Mouse (Mus musculus): ENCODE measurements around the gene Npepps.
"Not testable (repeated sequence)": the region's sequence is repeated elsewhere in the genome, so short reads cannot be mapped to it uniquely, and the experiment has no call there.

The Npepps gene

GRCm38 (mm10) chr11:97292731-97293130 lies 12.3 kb upstream of the Npepps start:
- no peak for DNase-seq

DNA sequence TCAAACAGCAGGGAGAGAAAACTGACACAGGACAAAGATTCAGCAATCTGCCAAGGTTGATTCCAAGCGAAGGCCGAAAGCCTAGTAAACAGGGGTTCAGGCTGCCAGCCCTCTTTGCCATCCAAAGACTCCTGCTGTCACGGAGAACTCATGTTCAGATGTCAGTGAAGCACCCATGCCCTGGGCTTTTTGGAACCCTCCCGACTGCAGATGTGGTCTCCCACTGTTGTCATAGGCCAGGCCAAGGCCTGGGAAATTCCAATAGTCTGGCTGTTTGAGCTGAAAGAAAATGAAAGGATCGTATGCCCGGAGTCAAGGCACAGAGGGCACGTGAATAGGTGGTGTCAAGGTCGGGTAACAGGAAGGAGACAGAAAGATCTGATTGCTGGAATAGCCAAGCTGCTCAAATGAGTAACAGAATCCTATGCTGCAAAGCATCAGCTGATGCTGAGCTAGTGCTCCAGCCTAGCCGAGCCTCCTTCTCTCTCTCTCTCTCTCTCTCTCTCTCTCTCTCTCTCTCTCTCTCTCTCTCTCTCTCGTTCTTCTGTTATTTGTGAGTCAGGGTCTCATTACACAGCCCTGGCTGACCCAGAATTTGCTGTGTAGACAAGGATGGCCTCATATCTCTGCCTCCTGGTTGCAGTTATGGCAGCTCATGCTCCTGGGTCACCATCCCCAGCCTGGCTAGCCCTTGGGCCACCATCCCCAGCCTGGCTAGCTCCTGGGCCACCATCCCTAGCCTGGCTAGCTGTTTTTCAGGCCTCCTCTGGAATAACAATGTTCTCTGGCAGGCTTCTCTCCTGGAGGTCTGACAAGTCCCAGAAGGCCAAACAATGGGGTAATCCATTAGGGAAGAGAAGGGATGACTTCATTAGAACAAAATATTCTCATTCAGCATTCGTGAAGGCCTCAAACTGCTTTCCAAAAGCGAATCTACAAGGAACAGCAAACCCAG lies 9.1 kb upstream of the Npepps start:
- peak; percentile 34 to 38 for DNase-seq

DNA sequence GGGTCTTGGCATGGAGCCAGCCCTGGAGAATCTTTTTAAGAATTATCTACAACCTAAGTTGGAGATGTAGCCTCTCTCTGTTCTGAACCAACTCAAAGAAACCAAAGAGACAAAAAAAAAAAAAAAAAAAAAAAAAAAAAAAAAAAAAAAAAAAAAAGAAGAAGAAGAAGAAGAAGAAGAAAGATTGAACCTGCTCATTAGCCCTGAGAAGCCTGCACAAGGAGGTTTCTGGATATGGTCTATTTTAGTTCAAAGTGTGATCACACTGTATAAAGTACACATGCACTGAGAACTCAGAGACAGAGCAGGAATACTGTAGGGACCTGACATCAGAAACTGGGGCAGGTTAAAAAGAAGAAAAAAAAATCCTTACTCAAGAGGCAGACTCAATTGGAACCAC lies 7.2 kb upstream of the Npepps start:
- no peak for DNase-seq

DNA sequence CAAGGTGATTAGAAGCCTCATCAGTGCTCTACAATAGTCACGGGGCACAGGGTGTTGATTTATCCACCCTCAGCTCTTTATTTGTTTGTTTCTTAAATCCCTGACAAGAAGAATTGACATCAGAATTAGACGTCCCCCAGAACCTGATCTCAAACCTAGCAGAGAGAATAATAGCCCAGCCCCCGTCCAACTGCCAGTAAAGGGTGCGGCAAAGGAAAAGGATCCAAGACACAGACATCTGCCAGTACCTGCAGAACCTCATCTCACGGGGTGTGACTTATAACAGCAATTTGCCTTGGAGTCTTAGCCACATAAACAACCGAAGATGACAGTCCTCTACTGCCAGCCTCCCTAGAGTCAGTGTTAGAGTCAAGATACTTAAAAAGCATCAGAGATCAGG lies 6.5 kb upstream of the Npepps start:
- no peak for DNase-seq

GRCm38 (mm10) chr11:97285852-97286775 lies 5.7 kb upstream of the Npepps start:
- DNase-seq = no peak

DNA sequence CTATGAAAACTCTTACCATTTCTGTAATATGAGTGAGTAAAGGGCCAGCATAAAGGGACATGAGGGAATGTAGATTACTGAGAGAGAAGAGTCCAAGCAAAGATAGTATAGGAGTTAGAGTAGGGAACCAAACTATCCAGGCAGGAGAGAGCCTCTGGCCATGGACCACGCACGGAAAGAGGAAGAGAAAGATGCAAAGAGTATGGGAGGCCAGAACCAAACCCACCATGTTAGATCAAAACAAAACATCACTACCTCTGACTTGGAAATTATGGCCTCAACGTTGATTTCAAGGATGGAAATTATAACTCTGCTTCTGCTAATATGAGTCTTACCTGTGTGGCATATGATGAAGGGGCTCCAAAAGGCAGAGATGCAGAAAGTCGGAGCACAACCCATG lies 4.4 kb upstream of the Npepps start:
- DNase-seq = no peak

DNA sequence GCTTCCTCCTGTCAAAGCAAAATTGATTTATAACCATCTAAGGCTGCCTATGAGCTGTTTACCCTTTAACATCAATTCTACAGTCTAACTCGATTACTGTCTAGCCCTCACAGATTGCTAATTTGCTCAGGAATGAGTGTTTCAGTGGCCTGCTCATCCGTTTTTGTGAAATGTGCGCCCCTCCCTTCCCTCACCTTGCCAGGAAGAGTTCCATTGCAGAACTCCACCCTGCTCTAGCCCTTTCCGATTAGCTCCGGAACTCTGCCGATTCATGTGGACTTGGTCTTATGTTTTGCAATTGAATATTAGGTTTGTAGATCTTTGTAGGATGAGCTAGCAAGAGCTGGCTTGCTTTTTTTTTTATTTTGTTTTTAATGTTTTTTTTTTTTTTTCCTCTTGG lies 1.7 kb upstream of the Npepps start:
- DNase-seq = no peak

DNA sequence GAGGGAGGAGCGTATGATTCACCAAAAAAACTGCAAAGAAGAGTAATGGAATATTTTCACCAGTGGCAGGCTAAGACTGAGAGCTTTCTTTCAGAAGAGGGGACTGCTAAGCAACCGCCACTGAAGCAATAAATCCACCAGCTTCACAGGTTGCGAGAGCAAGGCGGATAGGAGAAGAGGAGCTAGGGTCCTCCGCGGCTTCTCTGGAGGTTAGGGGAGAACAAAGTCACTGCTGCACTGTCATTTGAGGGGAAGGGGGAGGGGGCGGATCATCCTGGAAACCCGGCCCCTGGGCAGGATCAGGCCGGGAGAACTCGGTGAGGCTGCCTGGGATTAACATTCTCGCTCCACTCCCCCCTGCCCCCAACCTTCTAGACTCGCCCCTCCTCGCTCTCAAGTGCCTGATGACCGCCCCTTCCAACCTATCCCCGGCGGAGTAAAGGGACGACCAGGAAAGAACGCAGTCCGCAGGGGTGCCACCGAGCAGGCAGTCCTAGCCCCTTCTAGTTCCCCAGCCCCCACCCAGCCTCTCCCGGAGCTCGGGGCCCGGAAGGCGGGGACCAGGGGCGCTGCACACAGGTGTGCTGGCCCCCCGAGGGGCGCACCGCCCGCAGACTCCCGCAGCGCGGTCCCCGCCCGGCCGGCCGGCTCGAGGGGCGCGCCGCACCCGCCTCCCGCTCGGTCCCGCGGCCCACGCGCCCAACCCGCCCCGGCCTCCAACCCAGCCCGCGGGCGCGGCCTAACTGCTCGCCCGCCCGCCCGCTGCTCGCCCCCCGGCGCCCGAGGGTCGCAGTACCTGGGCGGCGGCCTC lies 828 bp downstream of the Npepps start:
- peak; percentile 82 to 85 for DNase-seq

- DNase-seq = no peak
Measured at GRCm38 (mm10) chr11:97279040-97279404, 1.4 kb downstream of the Npepps start.

DNA sequence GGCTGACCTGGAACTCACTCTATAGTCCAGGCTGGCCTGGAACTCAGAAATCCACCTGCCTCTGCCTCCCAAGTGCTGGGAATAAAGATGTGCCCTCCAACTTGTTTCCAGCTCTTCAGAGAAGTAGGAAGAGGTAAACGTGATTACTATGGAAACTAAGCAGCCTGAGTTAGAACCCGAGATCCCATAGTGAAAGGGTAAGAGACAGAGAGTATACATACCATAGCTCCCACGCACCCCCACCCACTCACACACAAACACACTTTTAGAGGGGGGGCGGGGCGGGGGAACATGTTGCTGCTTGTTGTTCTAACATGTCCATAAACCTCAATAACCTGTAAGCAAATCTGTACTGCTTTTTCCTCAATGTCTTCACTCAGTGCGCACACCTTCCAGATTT lies 2.0 kb downstream of the Npepps start:
- DNase-seq = no peak

DNA sequence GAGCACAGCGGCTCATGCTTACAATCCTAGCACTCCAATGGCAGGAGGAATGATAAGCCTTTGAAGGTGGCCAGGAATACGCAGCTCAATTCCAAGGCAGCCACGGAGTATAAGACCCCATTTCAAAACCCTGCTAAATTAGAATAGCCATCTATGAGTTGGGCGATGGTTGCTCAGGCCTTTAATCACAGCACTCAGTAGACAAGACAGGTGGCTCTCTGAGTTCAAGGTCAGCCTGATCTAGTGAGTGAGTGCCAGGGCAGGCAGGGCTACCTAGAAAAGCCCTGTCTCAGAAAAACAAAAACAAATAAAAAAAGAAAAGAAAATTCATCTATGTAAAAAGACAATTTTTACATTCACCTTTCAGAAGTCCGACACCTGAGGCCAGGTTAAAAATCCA lies 3.3 kb downstream of the Npepps start:
- no peak for DNase-seq

- no peak for DNase-seq
Measured at GRCm38 (mm10) chr11:97276019-97276418, 4.4 kb downstream of the Npepps start.

DNA sequence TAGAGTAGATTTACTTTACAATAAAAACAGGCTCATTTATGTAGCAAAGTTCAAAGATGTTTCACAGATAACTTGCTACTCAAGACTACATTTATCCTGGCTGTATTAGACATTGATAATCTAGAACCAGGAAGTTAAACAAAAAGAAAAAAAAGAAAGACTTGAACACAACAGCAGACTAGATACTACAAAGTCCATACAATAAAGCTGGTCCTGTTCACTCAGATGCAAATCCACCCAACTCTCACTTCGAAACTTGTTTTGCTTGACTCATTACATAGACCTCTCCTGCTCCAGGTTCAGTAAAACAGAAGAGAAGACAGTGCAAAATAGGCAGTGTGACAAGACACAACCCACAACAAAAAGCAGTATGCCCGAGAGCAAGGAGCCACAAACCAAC lies 5.1 kb downstream of the Npepps start:
- no peak for DNase-seq

DNA sequence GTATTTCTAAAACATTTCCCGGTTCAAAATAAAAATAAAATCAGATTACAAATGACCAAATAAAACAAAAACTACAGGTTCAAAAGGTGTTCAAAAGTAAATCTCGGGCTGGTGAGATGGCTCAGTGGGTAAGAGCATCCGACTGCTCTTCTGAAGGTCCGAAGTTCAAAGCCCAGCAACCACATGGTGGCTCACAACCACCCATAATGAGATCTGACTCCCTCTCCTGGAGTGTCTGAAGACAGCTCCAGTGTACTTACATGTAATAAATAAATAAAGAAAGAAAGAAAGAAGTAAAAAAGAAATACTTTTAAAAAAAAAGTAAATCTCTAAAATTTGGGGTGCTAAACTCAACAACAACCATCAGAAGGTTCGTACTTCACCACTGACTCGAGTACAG lies 5.5 kb downstream of the Npepps start:
- not testable (repeated sequence) for DNase-seq

- no peak for DNase-seq
Measured at GRCm38 (mm10) chr11:97273613-97274012, 6.8 kb downstream of the Npepps start.

DNA sequence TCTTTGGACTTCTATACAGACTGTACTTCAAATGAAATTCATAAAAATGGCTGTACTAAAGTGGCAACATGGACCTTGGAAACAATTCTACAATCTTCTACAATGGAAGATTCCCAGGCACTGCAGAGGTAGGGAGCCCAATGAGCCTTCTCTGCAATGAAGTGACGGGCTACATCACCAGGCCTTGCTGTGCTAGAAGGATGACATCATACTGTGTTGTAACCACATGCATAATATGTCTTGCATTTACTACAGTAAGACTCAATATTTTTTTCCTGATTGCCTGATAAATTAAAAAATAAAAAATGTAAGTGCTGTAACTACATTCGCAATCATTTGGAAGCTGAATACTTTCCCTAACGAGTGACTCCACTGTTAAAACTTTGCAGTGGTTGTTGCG lies 7.6 kb downstream of the Npepps start:
- no peak for DNase-seq

GRCm38 (mm10) chr11:97270004-97270403 lies 10.4 kb downstream of the Npepps start:
- not testable (repeated sequence) for DNase-seq

GRCm38 (mm10) chr11:97266544-97266943 lies 13.9 kb downstream of the Npepps start:
- DNase-seq = not testable (repeated sequence)

DNA sequence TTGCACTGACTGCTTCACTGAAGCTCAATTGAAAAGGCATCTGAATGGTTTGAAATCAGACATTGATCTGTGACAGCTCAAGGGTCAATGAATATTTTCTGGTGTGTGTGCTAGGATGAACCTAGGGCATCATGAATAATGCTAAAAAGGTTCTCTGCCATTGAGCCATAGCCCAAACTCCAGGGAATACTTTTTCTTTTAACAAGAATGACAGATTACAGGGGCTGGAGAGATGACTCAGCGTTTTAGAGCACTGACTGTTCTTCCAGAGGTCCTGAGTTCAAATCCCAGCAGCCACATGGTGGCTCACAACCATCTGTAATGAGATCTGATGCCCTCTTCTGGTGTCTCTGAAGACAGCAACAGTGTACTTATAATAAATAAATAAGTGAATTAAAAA lies 30.8 kb downstream of the Npepps start:
- not testable (repeated sequence) for DNase-seq

- no peak for DNase-seq
Measured at GRCm38 (mm10) chr11:97246510-97247159, 33.8 kb downstream of the Npepps start.

DNA sequence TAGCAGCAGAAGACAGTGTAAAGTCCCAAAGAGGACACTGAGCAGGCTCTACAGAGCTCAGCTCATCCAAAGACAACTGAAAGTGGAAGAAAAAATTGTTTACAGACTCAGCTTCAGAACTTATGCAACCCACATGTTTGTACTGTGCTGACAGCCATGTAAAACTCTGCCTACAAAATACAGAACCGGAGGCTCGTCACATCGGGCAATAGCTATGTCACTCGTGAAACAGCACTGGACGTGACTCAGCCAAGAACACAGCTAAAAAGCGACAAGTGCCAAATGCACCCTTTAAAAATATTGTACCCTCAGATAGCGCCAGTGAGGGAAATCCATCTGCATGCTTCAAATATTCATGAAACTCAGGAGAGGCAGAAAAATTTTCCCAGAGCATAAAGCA lies 39.1 kb downstream of the Npepps start:
- no peak for DNase-seq

DNA sequence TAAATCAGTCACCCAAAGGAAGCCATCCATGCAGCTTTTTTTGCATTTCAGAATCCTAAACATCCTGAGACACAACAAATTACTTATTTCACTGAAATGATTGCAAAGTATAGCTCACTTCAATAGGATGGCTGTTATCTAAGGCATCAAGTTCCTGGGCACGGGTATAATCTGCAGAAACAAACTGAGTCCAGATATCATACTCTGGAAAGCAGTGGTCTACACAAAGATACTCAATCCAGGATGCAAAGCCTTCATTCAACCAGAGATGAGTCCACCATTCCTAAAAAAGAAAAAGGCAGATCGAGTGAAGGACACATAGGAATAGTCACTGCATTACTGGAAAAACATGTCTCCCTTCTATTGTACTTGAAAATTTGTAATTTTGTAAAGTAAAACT lies 42.5 kb downstream of the Npepps start:
- no peak for DNase-seq
